Mouse (Mus musculus): Measurements from ENCODE around the gene Gng2.

Gene Gng2

DNA sequence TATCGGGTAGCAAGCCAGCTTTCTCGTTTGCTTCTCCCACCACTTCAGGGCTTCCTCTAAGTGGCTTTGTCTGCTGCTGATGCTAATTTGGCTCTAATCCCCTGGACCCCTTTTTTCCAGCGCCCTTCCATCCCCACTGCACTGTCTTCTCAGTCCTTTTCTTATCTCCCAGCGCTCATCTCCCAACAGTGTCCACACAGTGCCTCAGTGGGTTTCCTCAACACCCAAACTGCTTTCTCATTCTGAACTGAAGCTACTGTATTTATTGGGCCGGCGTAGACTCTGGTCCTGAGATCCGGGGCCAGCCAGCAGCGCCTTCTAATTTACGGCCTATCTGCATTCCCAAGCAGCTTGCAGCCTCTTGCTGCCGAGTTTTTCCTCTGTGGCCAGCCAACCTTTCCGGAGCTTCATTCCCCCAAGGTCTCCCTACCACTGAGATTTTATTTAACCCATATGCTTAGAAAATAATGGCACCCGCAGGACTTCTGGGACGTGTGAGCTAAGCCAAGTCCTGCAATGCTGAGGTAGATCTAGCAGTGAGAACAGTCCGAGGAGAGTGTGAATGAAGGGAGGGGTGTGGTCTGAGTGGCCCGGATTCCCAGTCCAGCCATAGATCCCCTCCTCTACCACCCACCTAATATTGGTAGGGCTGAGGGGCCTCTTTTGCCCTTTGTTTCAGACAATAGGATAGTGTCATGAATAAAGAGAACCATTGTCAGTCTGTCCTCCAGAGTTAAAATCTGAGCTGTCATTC, at the start of gene Gng2:
Gene Gng2, minus strand, starts transcription at position 357 of the 754 bp plus-strand sequence.
- no peak for DNase-seq (ENCODE audit: extremely low read depth, low read depth, low spot score)

DNA sequence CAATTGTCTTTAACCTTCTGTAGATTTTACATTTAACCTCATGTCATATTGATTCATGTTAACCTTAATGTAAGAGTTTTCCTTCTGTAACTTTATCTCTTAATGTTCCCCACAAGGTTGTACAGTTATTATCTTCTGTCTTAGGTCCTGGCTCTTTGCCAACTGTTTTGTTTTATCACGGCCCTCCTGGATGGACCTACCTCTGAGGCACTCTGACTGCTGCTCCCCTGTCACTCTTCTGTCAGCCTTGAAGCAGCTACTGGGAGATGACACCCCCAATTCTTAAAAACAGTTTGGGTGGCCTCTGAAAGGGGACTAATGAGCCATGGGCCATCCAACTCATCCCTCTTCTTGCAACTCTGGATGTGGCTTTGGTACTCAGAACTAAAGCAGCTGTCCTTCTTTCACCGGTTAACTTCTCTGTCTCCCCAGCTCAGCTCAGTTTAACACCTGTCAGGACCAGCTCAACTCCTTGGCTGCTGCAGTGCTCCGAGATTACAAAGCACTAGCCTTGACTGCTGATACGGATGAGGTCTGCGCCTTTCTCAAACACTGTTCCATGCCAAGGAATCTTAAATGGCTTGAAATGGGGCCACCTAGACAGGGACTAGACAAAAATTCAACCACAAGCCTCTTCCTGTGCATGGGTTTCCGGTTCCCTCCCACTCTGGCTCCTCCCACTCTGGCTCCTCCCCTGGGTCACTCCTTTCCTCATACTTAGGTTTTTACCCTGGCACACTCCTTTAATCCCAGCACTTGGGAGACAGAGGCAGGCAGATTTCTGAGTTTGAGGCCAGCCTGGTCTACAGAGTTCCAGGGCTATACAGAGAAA, 47.7 kb upstream of the Gng2 start:
- DNase-seq (ENCODE audit: extremely low read depth, low read depth, low spot score) = no peak

DNA sequence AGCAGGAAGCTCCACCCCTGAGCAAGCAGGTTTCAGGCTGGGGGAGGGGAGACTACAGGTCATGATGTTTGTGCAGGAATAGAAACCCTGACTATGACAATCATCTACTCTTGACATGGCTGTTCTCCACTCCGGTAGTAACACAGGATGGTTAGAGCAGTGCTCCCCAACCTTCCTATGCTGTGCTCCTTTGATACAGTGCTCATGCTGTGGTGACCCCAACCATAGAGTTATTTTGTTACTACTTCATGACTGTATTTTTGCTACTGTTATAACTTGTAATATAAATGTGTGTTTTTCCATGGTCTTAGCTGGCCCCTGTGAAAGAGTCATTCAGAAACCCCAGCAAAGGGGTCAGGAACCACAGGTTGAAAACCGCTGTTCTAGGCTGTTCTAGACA, 46.5 kb upstream of the Gng2 start:
- DNase-seq (ENCODE audit: extremely low read depth, low read depth, low spot score) = no peak

DNA sequence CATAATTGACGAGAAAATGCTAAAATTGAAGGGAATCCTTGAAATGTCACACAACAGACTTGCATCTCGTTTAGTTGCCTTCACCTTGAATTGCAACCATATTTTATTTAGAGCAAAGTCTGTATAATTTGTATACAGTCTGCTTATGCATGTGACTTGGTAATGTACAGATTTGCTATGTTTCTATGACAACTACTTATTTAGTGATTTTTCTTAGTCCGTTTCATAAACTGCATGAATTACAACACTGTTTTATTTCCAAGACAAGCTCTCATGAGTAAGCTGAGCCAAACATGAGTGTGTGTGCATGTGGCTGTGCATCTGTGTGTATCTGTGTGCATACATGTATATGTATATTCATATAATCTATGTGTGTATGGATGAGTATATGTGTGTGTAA, 42.1 kb upstream of the Gng2 start:
- DNase-seq (ENCODE audit: extremely low read depth, low read depth, low spot score) = no peak

DNA sequence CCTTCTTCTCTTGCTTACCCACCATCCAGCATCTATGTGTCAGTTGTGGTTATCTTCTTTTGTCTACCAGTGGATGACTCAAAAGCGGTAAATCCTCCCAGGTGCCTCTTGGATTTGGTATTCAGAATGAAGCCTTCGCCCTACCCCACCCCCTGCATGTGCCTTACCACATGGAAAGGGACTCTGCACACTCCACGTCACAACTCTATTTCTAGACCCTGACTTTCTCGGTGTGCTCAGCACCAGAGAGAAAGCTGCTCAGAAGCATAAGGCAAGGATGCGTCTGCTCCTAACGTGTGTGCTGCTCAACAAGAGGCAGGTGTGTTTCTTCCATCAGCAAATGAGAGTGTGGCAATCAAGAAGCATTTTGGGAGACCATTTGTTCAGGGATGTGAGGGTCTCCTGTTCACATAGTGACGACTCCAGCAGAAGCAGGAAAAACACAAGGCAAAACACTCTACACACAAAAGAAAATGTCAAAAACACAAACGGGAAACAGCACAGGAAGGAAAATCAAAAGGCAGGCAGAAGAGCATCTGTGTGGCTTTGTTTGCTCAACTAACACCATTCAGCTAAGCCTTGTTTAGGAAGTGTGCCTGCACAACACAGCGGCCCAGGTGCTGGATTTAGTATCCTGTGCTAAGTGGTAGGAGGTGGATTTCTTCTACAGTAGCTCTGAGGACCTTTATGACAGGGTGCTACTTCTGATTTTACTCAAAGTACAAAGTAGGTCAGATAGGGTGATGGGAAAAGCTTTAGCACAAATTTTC, 35.3 kb upstream of the Gng2 start:
- no peak for DNase-seq (ENCODE audit: extremely low read depth, low read depth, low spot score)

DNA sequence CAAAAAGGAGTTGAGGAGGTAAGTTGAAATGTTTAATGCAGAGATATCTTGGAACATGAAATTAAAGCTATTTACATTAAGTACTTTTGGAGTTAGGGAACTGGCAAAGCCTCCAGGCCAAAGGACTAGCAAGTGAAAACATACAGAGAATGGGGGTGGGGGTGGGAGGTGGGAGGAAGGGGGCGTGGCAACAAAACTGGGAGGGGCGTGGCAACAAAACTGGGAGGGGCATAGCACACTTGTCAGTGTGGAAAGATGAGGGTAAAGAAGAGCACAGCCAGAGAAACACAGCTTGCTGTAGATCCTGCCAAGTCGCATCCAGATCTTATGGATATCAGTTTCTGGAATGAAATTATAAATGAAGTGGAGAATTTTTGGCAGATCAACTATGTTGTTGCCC, 30.0 kb upstream of the Gng2 start:
- DNase-seq (ENCODE audit: extremely low read depth, low read depth, low spot score) = no peak

DNA sequence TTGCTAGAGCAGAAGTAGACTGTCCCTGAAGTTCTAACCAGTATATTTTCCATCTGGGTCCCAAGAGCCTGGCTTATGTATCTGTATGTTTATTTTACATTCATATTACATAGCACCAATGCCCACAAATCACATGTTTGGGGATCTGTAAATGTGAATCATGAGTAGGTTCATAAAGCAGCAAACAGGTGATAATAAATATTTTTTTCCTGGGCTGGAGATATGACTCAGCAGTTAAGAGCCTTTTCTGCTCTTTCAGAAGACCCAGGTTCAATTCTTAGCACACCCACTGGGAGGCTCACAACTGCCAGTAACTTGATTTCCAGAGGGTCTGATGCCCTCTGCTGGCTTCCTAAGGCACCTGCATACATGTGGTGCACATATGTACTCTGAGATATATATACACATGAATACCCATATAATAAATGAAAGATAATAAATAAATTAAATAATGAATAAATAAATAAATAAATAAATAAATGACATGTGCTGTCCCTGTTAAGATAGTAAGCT, 27.4 kb upstream of the Gng2 start:
- no peak for DNase-seq (ENCODE audit: extremely low read depth, low read depth, low spot score)

DNA sequence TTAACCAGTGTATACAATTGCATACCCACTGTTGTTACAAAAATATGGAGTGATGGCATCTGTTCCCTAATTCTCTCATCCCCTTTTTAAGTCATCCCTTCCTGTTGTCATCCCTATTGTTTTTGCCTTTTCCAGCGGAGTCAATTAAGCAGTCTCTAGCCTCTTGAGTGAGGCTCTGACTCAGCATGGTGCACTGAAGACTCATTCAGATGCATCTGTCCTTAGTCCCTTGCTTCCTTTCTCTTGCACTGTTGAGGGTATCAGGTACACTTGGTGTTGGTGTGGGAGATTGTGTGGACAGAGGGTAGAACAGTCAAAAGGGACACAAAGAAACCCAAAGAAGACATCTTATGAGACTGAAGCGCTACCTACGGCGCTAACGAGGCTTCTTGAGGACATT, 19.4 kb upstream of the Gng2 start:
- DNase-seq (ENCODE audit: extremely low read depth, low read depth, low spot score) = no peak

DNA sequence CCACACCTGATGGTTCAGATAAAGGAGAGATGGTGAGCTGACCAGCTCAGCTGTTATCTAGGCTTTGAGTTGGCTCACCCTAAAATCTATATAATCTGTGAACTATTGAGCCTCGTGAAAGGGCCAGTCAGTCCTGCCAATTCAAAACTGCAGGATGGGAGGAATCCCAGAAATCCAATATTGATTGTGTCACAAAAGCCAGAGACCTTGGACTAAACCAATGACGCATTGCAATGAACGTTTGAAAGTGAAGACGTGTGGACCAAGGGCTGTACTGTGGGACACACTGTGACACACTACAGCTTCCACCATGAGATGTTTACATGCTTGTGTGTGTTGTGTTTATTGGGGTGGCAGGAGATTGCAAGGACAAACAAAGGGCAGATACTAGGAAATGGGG, 18.5 kb upstream of the Gng2 start:
- no peak for DNase-seq (ENCODE audit: extremely low read depth, low read depth, low spot score)

DNA sequence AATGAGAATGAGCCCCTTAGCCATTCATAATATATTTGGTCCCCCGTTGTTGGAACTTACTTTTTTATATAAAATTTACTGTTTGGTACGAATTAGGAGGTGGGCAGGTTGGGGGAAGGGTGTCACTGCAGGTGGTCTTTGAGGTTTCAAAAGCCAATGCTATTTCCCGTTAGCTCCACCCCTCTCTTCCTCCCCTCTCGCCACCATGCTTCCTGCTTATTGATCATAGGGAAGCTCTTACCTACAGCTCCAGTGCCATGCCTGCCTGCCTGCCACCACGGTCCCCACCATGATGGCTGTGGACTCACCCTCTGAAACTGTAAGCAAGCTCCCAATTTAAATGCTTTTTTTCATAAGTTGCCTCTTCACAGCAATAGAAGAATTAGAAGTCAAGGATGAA, 16.6 kb upstream of the Gng2 start:
- DNase-seq (ENCODE audit: extremely low read depth, low read depth, low spot score) = no peak

DNA sequence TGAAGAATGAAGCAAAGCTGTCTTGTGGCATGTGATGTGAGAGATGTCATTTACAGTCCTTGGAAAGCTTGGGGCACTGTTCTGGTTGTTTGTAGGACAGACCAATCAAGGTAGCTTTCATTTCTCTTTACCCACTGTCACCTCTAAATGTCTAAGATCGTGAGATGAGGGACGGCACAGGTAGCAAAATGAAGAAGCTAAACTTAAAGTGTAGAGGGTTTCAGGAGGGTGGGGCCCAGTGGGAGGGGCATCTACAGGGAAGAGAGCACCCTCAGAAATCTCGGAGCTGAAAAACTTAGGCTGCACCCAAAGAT, 16.1 kb upstream of the Gng2 start:
- DNase-seq (ENCODE audit: extremely low read depth, low read depth, low spot score) = no peak

DNA sequence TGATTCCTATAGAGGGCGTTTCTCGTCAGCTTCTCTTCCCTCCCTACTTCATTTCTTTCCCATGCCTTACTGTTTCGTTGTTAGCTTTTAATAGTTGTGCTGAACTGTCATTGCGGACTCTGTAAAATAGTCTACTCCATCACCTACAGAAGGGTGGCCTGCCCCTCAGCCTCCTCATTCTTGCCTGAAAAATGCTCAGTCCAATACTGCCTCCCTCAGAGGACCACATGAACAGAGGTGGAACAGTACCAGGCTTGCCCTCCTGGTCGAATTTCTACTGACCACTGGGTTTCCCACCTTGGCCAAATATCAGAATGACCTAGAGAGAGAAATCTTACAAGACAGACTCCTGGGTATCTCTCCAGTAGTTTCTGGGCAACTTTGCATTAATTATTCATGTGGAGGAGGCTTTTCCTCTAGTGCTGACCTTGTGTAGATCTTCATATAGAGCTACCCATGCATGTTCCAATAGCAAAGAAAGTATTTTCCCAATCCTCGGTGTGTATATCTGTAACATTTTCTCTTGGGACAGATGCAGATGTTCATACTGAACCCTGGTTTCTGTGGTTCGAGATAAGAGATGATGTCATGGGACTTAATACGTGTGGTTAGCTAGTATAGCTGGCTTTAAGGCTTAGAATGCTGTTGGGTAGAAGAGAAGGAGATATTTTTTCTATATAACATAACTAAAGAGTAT, 15.6 kb upstream of the Gng2 start:
- DNase-seq (ENCODE audit: extremely low read depth, low read depth, low spot score) = no peak

DNA sequence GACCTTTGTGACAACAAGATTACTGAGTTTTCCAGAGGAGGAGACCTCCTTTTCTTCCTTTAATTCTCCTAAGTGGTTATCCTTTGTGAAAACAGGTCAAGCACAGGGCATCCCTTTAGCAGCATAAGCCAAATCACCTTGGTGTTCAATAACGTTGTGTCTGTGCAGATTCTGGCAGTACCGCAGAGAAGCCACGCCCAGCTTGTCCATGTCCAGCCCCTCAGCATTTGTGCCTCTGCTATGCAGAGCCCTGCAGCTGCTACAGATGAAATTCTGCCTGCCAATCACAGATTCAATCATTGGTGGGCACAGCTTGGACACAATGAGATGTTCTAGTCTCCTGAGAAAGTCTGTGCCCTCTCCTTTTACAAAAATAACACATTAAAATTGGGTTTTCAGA, 14.4 kb upstream of the Gng2 start:
- DNase-seq (ENCODE audit: extremely low read depth, low read depth, low spot score) = no peak

DNA sequence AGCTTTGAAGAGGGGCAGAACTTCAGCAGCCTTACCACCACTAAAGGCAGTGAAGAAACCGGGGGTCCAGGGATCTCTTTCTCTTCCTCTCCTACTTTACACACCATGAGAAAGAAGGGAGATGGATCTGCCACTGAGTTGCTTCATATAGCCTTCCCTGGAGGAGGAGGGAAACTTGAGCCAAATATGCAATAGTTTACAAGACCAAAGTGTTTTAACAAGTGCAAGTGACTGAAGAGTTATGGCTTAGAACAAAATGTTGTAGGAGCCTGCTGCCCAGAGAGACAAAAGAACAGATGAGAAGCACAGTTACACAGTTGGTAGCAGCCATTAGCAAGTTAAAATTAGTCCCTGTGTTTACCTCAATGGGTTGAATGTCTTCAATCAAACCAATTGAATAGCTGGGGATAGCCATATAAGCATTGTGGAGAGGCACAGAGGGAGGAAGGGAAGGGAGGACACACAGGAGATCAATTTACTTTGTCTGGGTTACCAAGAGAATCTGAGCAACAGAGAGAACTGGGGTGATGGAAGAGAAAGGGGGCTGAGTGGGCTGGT, 13.1 kb upstream of the Gng2 start:
- no peak for DNase-seq (ENCODE audit: extremely low read depth, low read depth, low spot score)

DNA sequence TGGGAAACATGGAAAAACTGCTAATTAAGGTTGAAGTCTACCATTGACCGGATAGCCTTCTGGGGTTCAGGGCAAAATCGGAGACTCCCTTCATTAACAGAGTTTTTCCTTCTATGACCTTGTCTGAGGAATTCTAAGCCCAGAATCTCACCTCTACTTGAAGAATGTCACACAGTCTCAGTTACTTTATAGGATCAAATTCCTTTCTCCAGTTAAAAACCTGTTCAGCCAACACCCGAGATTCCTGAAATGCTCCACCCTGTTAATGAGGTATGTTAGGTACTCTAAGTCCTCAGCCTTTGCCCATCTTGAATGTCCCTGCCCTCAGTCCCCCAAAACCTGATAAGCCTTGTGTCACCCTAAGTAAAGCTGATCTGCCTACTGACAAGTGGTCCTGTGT, 11.0 kb upstream of the Gng2 start:
- no peak for DNase-seq (ENCODE audit: extremely low read depth, low read depth, low spot score)

DNA sequence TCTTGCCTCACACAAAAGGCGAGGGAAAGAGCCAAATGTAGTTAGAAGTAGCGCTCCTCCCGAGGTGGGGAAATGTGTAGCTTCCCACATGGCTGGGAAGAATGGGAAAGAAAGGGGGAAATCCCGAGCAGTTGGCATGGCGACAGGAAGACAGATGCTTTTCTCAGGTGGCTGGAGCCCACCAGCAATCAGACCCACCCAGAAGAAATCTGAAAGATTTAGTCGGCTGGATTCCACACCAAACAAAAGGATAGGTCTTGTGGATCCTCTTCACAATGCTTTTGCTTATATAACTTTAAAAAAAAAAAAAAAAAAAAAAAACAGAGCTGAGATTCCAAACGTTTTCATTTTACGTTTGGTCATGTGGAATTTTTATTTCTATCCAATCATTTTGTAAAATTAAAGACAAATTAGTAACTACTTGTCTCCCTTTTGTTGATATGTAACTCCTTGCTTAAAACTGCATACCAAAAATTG, 10.0 kb upstream of the Gng2 start:
- no peak for DNase-seq (ENCODE audit: extremely low read depth, low read depth, low spot score)

DNA sequence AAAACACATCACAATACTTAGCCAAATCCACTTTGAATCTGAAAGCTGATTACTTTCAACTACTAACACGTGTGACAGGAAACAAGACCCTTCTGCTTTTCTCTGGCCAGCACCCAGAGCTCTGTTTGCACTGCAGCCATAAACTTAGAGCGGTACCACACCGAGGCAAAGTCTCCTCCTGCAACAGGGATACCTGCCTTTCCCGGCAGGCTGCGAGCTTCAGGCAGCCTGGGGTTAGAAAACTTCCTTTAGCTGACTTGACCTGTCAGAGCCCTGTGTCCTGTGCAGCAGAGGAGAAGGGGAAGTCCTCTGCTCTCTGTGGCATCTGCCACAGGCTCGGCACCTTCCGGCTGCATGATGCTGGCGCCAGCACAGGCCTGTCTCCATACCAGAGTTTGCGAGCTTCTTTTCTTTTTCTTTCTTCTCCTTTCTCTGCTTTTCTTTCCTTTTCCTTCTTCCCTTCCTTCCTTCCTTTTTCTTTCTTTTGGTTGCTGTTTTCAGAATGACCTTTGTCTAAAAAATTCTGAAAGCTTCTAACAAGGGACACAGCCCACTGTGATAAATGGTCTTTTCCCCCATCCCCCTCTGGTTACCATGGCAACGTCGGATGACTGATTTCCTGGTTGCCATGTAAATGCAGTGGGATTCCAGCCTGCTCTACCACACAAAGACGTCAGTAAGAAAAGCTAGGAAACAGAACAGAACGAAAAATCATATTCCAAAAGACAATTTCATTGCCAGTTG, 9.4 kb upstream of the Gng2 start:
- no peak for DNase-seq (ENCODE audit: extremely low read depth, low read depth, low spot score)

DNA sequence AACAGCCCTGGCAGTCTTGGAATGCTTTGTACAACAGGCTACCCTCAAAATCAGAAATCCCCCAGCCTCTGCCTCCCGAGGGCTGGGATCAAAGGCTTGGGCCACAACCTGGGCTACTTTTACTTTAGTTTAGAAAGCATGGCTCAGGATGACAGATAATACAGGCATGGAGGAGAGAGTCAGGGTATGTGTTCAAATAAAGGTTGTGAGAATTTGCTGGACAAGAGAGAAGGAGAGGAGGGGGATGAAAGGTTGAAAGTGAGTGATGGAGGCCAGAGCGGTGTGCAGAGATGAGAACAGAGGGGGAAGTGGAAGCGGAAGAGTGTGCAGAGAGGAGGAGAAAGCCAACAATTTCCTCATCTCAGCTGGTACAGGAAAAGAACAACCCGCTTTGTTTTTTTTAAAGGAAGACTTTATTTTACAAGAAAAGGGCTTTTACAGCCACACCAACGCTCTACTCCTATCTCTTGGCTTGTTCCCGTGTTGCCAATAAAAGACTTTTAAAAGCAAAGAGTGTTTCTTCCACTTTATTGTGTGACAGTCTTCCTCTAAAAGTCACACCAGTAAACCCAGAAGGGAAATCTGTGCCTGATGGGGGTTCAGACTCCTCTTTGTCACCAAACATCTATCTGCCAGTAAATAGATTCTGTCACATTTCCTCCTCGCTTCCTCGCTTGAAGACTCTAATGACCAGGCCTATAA, 8.6 kb upstream of the Gng2 start:
- no peak for DNase-seq (ENCODE audit: extremely low read depth, low read depth, low spot score)

Measured in fat pad, adult 2 months (tissue).